Mouse (Mus musculus) megakaryocyte, embryonic 14.5 days (primary cell): ENCODE measurements around the gene Slc39a11.

Experiments
- FLI1 ChIP-seq: IDR thresholded peaks from 2 replicates; pipeline ENCODE4 v1.6.1; 2012; ENCODE audit warnings: low read length, inconsistent platforms, mixed read lengths
- GATA1 ChIP-seq: IDR thresholded peaks from 3 replicates; pipeline ENCODE4 v1.6.1; 2012; ENCODE audit warnings: mixed read lengths, low read length, inconsistent platforms, borderline replicate concordance

GRCm38 (mm10) chr11:113424765-113425164 lies 225.1 kb downstream of the Slc39a11 start:
- TF ChIP-seq GATA1 (no peak), FLI1 (no peak)
